8 mouse cellular contexts compared by ENCODE assay signal in genomic region chr2:102463587-102464341, GRCm38 (mm10). TPM values are rescaled to one million over a fixed set of nuclear protein-coding genes. Genes with fewer than 3 reads are reported as not detected.
A peak's percentile ranks its signal among the peaks of the same experiment; 100 is the strongest.
DNase-seq lines count a peak whose midpoint lies in the region; ATAC-seq and TF ChIP-seq lines count a peak whose summit lies in the region.

No protein-coding gene starts in this region.

- no peak overlapping the region for H3K4me3 ChIP-seq in left cerebral cortex, adult 2 months
- no peak overlapping the region for H3K4me3 ChIP-seq in neural tube, embryonic 15.5 days (replicated peaks)
- H3K4me3 ChIP-seq in thymus, adult 2 months (ENCODE audit: control insufficient read depth, insufficient read depth, low read length), result no peak overlapping the region

- peak; percentile 46 for DNase-seq in cerebellum, adult 11-12 months
- peak; percentile 8 to 13 for DNase-seq in cerebellum, postnatal 36 days
- DNase-seq in heart, postnatal 10 days, result peak; percentile 68 to 72
- DNase-seq in left cerebral cortex, adult 2 months (ENCODE audit: extremely low spot score in 1 of 2, low spot score in 2 of 2), result peak; percentile 22 to 52
- DNase-seq in spleen, postnatal 36 days (ENCODE audit: low spot score in 2 of 2), result no peak
- DNase-seq in thymus, adult 2 months, result no peak

- peak overlapping the region; percentile 47; the same call in 1 of the 2 replicates for H3K27ac ChIP-seq in left cerebral cortex, adult 2 months
- peak overlapping the region; percentile 62 for H3K27ac ChIP-seq in neural tube, embryonic 15.5 days (replicated peaks)
- no peak overlapping the region for H3K27ac ChIP-seq in thymus, adult 2 months (ENCODE audit: control insufficient read depth, insufficient read depth, low read length)

- no peak for TF ChIP-seq POLR2A in thymus, adult 2 months (IDR thresholded peaks at IDR 0.05; ENCODE audit: control insufficient read depth, extremely low read depth, insufficient read depth, low read length, poor library complexity)

- no peak for TF ChIP-seq CTCF in left cerebral cortex, adult 2 months (IDR thresholded peaks at IDR 0.05)
- TF ChIP-seq CTCF in thymus, adult 2 months (IDR thresholded peaks at IDR 0.05; ENCODE audit: borderline replicate concordance, control insufficient read depth, extremely low read depth, insufficient read depth, low read length, poor library complexity), result no peak

- peaks cover 9% of the 10 kb centered on the region for H3K4me1 ChIP-seq in neural tube, embryonic 15.5 days
- H3K4me1 ChIP-seq in thymus, adult 2 months (replicated peaks; ENCODE audit: control insufficient read depth, insufficient read depth, low read length), result no peaks in the 10 kb centered on the region

- ATAC-seq in cerebellum, adult (ENCODE audit: insufficient number of reproducible peaks, low FRiP score, low TSS enrichment), result no peak
- ATAC-seq in neural tube, embryonic 15.5 days (ENCODE audit: low FRiP score), result peak; percentile 82

- intact Hi-C loops in heart, postnatal 10 days (cut with DNase I), result no loop called here
- intact Hi-C loops in left cerebral cortex, adult 2 months (cut with DNase I), result no loop called here

- H3K9me3 ChIP-seq in neural tube, embryonic 15.5 days (replicated peaks), result no peaks in the 10 kb centered on the region

- H3K4me2 ChIP-seq in neural tube, embryonic 15.5 days, result no peak overlapping the region

- no peak overlapping the region for H3K9ac ChIP-seq in neural tube, embryonic 15.5 days (replicated peaks)

- no peaks in the 10 kb centered on the region for H3K36me3 ChIP-seq in neural tube, embryonic 15.5 days
- H3K36me3 ChIP-seq in thymus, adult 2 months (ENCODE audit: control insufficient read depth, insufficient read depth, low read length), result no peaks in the 10 kb centered on the region

- H3K27me3 ChIP-seq in neural tube, embryonic 15.5 days (replicated peaks), result no peaks in the 10 kb centered on the region
- no peaks in the 10 kb centered on the region for H3K27me3 ChIP-seq in thymus, adult 2 months (ENCODE audit: control insufficient read depth, insufficient read depth, low read length)

- 35% methylated on average over 12 of the region's 12 CpGs for WGBS in neural tube, embryonic 15.5 days
- 88% methylated on average over 12 of the region's 12 CpGs for WGBS in thymus, adult 2 months

RNA-seq across cellular contexts. Expression of gene Fjx1, which starts 11.5 kb away (rescaled TPM):
- 1 to 10 TPM; 2.3 to 2.4 TPM for total RNA-seq in heart, postnatal 10 days (2021)
- 10 to 100 TPM; 57.3 to 62.8 TPM for total RNA-seq in left cerebral cortex, adult 2 months (2021)
- polyA plus RNA-seq in neural tube, embryonic 15.5 days (2015; fragmentation: Nextera tagmentation; extraction: Ambion mirVana), result 31.6 and 38.5 TPM in 2 replicates
- 2.0 TPM in 2 replicates for polyA plus RNA-seq in thymus, adult 2 months (2012; rRNA removed)

RNA-seq across cellular contexts. Expression of gene Trim44, which starts 56.1 kb away (rescaled TPM):
- 10 to 100 TPM; 38.6 to 40.6 TPM for total RNA-seq in heart, postnatal 10 days (2021)
- 100 to 1,000 TPM; 182 to 183 TPM for total RNA-seq in left cerebral cortex, adult 2 months (2021)
- polyA plus RNA-seq in neural tube, embryonic 15.5 days (2015; fragmentation: Nextera tagmentation; extraction: Ambion mirVana), result 51.2 and 56.2 TPM in 2 replicates
- polyA plus RNA-seq in thymus, adult 2 months (2012; rRNA removed), result 35.2 and 35.6 TPM in 2 replicates

Comparison
In these comparisons a context has a peak if more than half of its experiments do, and no peak if none do; other contexts are left out.
1. DNase-seq: peak in cerebellum, adult 11-12 months (single experiment), cerebellum, postnatal 36 days (2 of 2), heart, postnatal 10 days (2 of 2) and left cerebral cortex, adult 2 months (2 of 2); none in spleen, postnatal 36 days (0 of 2) and thymus, adult 2 months (single experiment).
2. RNA of gene Fjx1, which starts 11.5 kb away (total RNA-seq): 57.3 to 62.8 TPM in left cerebral cortex, adult 2 months; 2.3 to 2.4 TPM in heart, postnatal 10 days; every median in the first group is over 10 times any median in the second.
3. RNA of gene Trim44, which starts 56.1 kb away (total RNA-seq): 182 to 183 TPM in left cerebral cortex, adult 2 months; 38.6 to 40.6 TPM in heart, postnatal 10 days; every median in the first group is over 4 times any median in the second.